Mouse (Mus musculus): ENCODE measurements around the gene Eps15. TPM values are rescaled to one million over a fixed set of nuclear protein-coding genes. Genes with fewer than 3 reads are reported as not detected.

Gene Eps15
- polyA plus RNA-seq, 1 experiment from 2014 or later: 41.8 TPM

DNA sequence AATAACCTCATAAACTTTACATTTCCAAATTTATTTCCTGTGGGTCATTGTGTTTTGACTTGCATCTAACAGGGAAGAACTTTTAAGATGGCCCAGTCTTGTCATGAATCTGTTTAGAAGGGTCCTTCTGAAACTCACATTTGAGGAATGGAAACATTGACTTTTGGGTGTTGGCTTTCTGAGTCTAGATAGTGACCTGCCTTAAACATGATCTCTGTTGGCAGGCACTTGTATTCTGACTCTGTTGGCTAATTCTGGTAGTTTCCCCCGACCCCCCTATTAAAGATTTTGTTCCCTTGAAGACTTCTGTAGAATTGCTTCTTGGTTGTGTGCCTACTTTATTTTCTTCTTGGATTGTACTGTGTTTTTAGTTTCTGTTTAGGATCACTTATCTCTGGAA lies 1.9 kb downstream of the Eps15 start:
- Histone ChIP-seq H3K27me3 (ENCODE audit: control insufficient read depth, insufficient read depth, low read length) (no peaks in the 10 kb centered on the region), H3K9ac (ENCODE audit: low read length) (no peak overlapping the region), H3K27ac (ENCODE audit: low read length) (no peak overlapping the region), H3K36me3 (ENCODE audit: control insufficient read depth, insufficient read depth, low read length) (no peaks in the 10 kb centered on the region), H3K9me3 (replicated peaks; ENCODE audit: control insufficient read depth, low read length) (no peaks in the 10 kb centered on the region), H3K4me3 (replicated peaks; ENCODE audit: low read length) (no peak overlapping the region; the same call in 1 of the 2 replicates), H3K4me2 (ENCODE audit: low read depth, low read length) (peak overlapping the region; percentile 87), H3K4me1 (ENCODE audit: control insufficient read depth, insufficient read depth, low read length) (peaks cover 17% of the 10 kb centered on the region)
- WGBS: 69% methylated on average over 1 of the region's 1 CpGs
- ATAC-seq (ENCODE audit: insufficient read depth, low FRiP score): no peak

- H3K27me3 ChIP-seq (ENCODE audit: control insufficient read depth, insufficient read depth, low read length): no peaks in the 10 kb centered on the region
- no peak for ATAC-seq (ENCODE audit: insufficient read depth, low FRiP score)
- no peaks in the 10 kb centered on the region for H3K4me1 ChIP-seq (ENCODE audit: control insufficient read depth, insufficient read depth, low read length)
- H3K36me3 ChIP-seq (ENCODE audit: control insufficient read depth, insufficient read depth, low read length): no peaks in the 10 kb centered on the region
- H3K9ac ChIP-seq (ENCODE audit: low read length): no peak overlapping the region
- no peaks in the 10 kb centered on the region for H3K9me3 ChIP-seq (replicated peaks; ENCODE audit: control insufficient read depth, low read length)
- H3K27ac ChIP-seq (ENCODE audit: low read length): no peak overlapping the region
- no peak overlapping the region for H3K4me3 ChIP-seq (replicated peaks; ENCODE audit: low read length)
- no peak overlapping the region for H3K4me2 ChIP-seq (ENCODE audit: low read depth, low read length)
Observed at GRCm38 (mm10) chr4:109294629-109295028, 14.6 kb downstream of the Eps15 start.

DNA sequence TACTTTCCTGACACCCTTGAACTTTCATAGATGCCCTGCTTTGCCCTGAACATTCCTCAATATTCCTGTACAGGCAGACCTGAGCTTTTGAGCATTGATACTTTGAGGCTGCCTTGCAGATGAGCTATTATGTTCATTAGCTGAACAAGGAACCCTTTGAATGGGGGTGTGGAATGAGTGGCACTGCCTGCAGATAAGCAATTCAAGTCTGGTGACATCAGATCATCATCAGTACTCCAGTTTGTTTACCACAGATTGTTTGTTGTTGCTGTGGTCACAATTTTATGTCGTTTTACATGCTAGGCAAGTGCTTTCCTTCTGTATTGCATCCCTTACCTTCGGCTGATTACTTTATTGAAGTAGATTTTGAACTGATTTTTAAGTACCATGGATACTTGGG lies 16.4 kb downstream of the Eps15 start:
- Histone ChIP-seq H3K27me3 (ENCODE audit: control insufficient read depth, insufficient read depth, low read length) (no peaks in the 10 kb centered on the region), H3K9ac (ENCODE audit: low read length) (no peak overlapping the region), H3K4me3 (replicated peaks; ENCODE audit: low read length) (no peak overlapping the region), H3K4me1 (ENCODE audit: control insufficient read depth, insufficient read depth, low read length) (no peaks in the 10 kb centered on the region), H3K4me2 (ENCODE audit: low read depth, low read length) (no peak overlapping the region), H3K27ac (ENCODE audit: low read length) (no peak overlapping the region), H3K36me3 (ENCODE audit: control insufficient read depth, insufficient read depth, low read length) (no peaks in the 10 kb centered on the region), H3K9me3 (replicated peaks; ENCODE audit: control insufficient read depth, low read length) (no peaks in the 10 kb centered on the region)
- no peak for ATAC-seq (ENCODE audit: insufficient read depth, low FRiP score)
- 80% methylated on average over 2 of the region's 2 CpGs for WGBS

DNA sequence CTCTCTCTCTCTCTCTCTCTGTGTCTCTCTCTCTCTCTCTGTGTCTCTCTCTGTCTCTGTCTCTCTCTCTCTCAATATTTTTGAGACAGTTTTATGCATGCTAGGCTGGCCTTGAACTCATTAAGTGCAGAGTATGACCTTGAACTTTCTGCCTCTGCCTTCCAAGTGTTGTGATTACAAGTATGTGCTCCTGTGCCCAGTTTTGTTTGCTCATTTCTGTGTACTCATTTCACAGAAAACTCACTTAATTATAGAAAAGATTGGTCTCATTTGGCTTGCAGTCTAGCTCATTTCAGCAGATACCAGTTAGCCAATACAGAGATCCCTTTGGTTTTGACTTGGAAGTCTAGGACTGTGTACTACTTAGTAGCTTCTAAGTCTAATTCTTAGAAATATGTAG lies 19.1 kb downstream of the Eps15 start:
- no peaks in the 10 kb centered on the region for H3K4me1 ChIP-seq (ENCODE audit: control insufficient read depth, insufficient read depth, low read length)
- H3K27ac ChIP-seq (ENCODE audit: low read length): no peak overlapping the region
- H3K4me2 ChIP-seq (ENCODE audit: low read depth, low read length): no peak overlapping the region
- no peak for ATAC-seq (ENCODE audit: insufficient read depth, low FRiP score)
- H3K9ac ChIP-seq (ENCODE audit: low read length): no peak overlapping the region
- H3K36me3 ChIP-seq (ENCODE audit: control insufficient read depth, insufficient read depth, low read length): no peaks in the 10 kb centered on the region
- no peaks in the 10 kb centered on the region for H3K27me3 ChIP-seq (ENCODE audit: control insufficient read depth, insufficient read depth, low read length)
- no peak overlapping the region for H3K4me3 ChIP-seq (replicated peaks; ENCODE audit: low read length)
- no peaks in the 10 kb centered on the region for H3K9me3 ChIP-seq (replicated peaks; ENCODE audit: control insufficient read depth, low read length)

GRCm38 (mm10) chr4:109316941-109317894 lies 37.1 kb downstream of the Eps15 start:
- Histone ChIP-seq H3K9me3 (replicated peaks; ENCODE audit: control insufficient read depth, low read length) (no peaks in the 10 kb centered on the region), H3K4me1 (ENCODE audit: control insufficient read depth, insufficient read depth, low read length) (no peaks in the 10 kb centered on the region), H3K4me3 (replicated peaks; ENCODE audit: low read length) (no peak overlapping the region), H3K36me3 (ENCODE audit: control insufficient read depth, insufficient read depth, low read length) (no peaks in the 10 kb centered on the region; the same call in 1 of the 2 replicates), H3K27ac (ENCODE audit: low read length) (no peak overlapping the region), H3K27me3 (ENCODE audit: control insufficient read depth, insufficient read depth, low read length) (no peaks in the 10 kb centered on the region), H3K4me2 (ENCODE audit: low read depth, low read length) (no peak overlapping the region), H3K9ac (ENCODE audit: low read length) (no peak overlapping the region)
- ATAC-seq (ENCODE audit: insufficient read depth, low FRiP score): no peak

GRCm38 (mm10) chr4:109336796-109337195 lies 56.7 kb downstream of the Eps15 start:
- H3K27ac ChIP-seq (ENCODE audit: low read length): no peak overlapping the region
- no peaks in the 10 kb centered on the region for H3K4me1 ChIP-seq (ENCODE audit: control insufficient read depth, insufficient read depth, low read length)
- H3K36me3 ChIP-seq (ENCODE audit: control insufficient read depth, insufficient read depth, low read length): no peaks in the 10 kb centered on the region
- WGBS: 65% methylated on average over 4 of the region's 4 CpGs
- H3K9ac ChIP-seq (ENCODE audit: low read length): no peak overlapping the region
- H3K4me2 ChIP-seq (ENCODE audit: low read depth, low read length): no peak overlapping the region
- H3K27me3 ChIP-seq (ENCODE audit: control insufficient read depth, insufficient read depth, low read length): no peaks in the 10 kb centered on the region
- no peaks in the 10 kb centered on the region for H3K9me3 ChIP-seq (replicated peaks; ENCODE audit: control insufficient read depth, low read length)
- no peak overlapping the region for H3K4me3 ChIP-seq (replicated peaks; ENCODE audit: low read length)
- ATAC-seq (ENCODE audit: insufficient read depth, low FRiP score): no peak

DNA sequence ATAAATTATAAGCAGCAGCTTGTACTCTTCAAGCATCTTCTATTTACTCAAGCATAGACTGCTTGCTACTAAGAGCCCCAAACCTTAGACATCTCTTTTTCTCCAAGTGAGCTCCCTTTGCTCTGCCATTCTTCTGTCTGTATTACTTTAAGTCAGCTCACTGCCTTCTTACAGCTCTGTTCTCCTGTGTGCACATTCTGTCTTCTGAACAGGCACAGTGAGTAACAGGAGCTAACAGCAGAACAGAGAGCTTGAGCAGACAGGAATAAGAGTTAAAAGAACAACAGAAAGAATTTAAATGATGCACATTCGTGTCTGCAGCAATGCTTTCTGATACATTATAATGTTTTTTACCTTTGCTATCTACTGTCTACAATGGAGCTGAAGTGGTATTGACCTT lies 61.2 kb downstream of the Eps15 start:
- H3K4me3 ChIP-seq (replicated peaks; ENCODE audit: low read length): no peak overlapping the region
- no peak overlapping the region for H3K9ac ChIP-seq (ENCODE audit: low read length)
- H3K27ac ChIP-seq (ENCODE audit: low read length): no peak overlapping the region
- no peaks in the 10 kb centered on the region for H3K4me1 ChIP-seq (ENCODE audit: control insufficient read depth, insufficient read depth, low read length)
- WGBS: 58% methylated on average over 1 of the region's 1 CpGs
- H3K36me3 ChIP-seq (ENCODE audit: control insufficient read depth, insufficient read depth, low read length): no peaks in the 10 kb centered on the region
- no peaks in the 10 kb centered on the region for H3K27me3 ChIP-seq (ENCODE audit: control insufficient read depth, insufficient read depth, low read length)
- H3K9me3 ChIP-seq (replicated peaks; ENCODE audit: control insufficient read depth, low read length): no peaks in the 10 kb centered on the region
- no peak for ATAC-seq (ENCODE audit: insufficient read depth, low FRiP score)
- no peak overlapping the region for H3K4me2 ChIP-seq (ENCODE audit: low read depth, low read length)

- no peak overlapping the region for H3K27ac ChIP-seq (ENCODE audit: low read length)
- no peak overlapping the region for H3K4me3 ChIP-seq (replicated peaks; ENCODE audit: low read length)
- no peak overlapping the region for H3K4me2 ChIP-seq (ENCODE audit: low read depth, low read length)
- H3K36me3 ChIP-seq (ENCODE audit: control insufficient read depth, insufficient read depth, low read length): no peaks in the 10 kb centered on the region
- H3K9me3 ChIP-seq (replicated peaks; ENCODE audit: control insufficient read depth, low read length): no peaks in the 10 kb centered on the region
- H3K27me3 ChIP-seq (ENCODE audit: control insufficient read depth, insufficient read depth, low read length): no peaks in the 10 kb centered on the region
- no peaks in the 10 kb centered on the region for H3K4me1 ChIP-seq (ENCODE audit: control insufficient read depth, insufficient read depth, low read length)
- no peak overlapping the region for H3K9ac ChIP-seq (ENCODE audit: low read length)
- 56% methylated on average over 4 of the region's 4 CpGs for WGBS
- ATAC-seq (ENCODE audit: insufficient read depth, low FRiP score): no peak
Observed at GRCm38 (mm10) chr4:109342783-109343485, 62.9 kb downstream of the Eps15 start.

GRCm38 (mm10) chr4:109343909-109344308 lies 63.8 kb downstream of the Eps15 start:
- ATAC-seq (ENCODE audit: insufficient read depth, low FRiP score): no peak
- WGBS: 81% methylated on average over 5 of the region's 5 CpGs
- Histone ChIP-seq H3K4me2 (ENCODE audit: low read depth, low read length) (no peak overlapping the region), H3K9me3 (replicated peaks; ENCODE audit: control insufficient read depth, low read length) (no peaks in the 10 kb centered on the region), H3K27me3 (ENCODE audit: control insufficient read depth, insufficient read depth, low read length) (no peaks in the 10 kb centered on the region), H3K36me3 (ENCODE audit: control insufficient read depth, insufficient read depth, low read length) (no peaks in the 10 kb centered on the region), H3K4me3 (replicated peaks; ENCODE audit: low read length) (no peak overlapping the region), H3K9ac (ENCODE audit: low read length) (no peak overlapping the region), H3K4me1 (ENCODE audit: control insufficient read depth, insufficient read depth, low read length) (no peaks in the 10 kb centered on the region), H3K27ac (ENCODE audit: low read length) (no peak overlapping the region)
